Mouse (Mus musculus): Measurements from ENCODE around the gene Hoxb7.

Hoxb7 gene

GRCm38 (mm10) chr11:96338957-96339855, 52.8 kb downstream of the Hoxb7 start:
- no peak for DNase-seq

All from spleen, adult 18-20 months (tissue).